ENCODE assay signal across 19 mouse cellular contexts in genomic region chr2:156673881-156674669, GRCm38 (mm10).
DNase-seq lines count a peak whose midpoint lies in the region; ATAC-seq and TF ChIP-seq lines count a peak whose summit lies in the region.
"Had no signal": no experiment of that assay in that cellular context is flagged by ENCODE, and none has a peak within 500 bp of the region (broad histone marks: within the 10 kb centered on the region; RNA-seq: fewer than 3 reads in every experiment).

No protein-coding gene starts in this region.

- no peak overlapping the region for H3K4me2 ChIP-seq in forebrain, embryonic 16.5 days (ENCODE audit: low read length)
- no peak overlapping the region for H3K4me2 ChIP-seq in intestine, postnatal 0 days (replicated peaks; ENCODE audit: low read depth)
- H3K4me2 ChIP-seq: embryonic facial prominence, embryonic 12.5 days; heart, embryonic 12.5 days; limb, embryonic 12.5 days; liver, embryonic 15.5 days; stomach, embryonic 15.5 days had no signal

- H3K4me3 ChIP-seq in kidney, adult 2 months (ENCODE audit: insufficient read depth, low read depth, low read length) = no peak overlapping the region
- 0 out of 2 replicates have a peak overlapping the region, but pooled peaks have one; percentile 23 for H3K4me3 ChIP-seq in E14TG2a.4 (replicated peaks; ENCODE audit: low read length)
- H3K4me3 ChIP-seq in forebrain, embryonic 16.5 days (replicated peaks; ENCODE audit: low read length) = no peak overlapping the region
- no peak overlapping the region for H3K4me3 ChIP-seq in intestine, postnatal 0 days (ENCODE audit: low read depth, low read length)
- H3K4me3 ChIP-seq: embryonic facial prominence, embryonic 12.5 days; heart, embryonic 12.5 days; limb, embryonic 12.5 days; liver, embryonic 15.5 days; megakaryocyte, embryonic 14.5 days; stomach, embryonic 15.5 days had no signal

- H3K9ac ChIP-seq in forebrain, embryonic 16.5 days (replicated peaks; ENCODE audit: low read depth, low read length) = no peak overlapping the region
- no peak overlapping the region for H3K9ac ChIP-seq in intestine, postnatal 0 days (ENCODE audit: low read depth, low read length)
- H3K9ac ChIP-seq: embryonic facial prominence, embryonic 12.5 days; heart, embryonic 12.5 days; limb, embryonic 12.5 days; liver, embryonic 15.5 days; stomach, embryonic 15.5 days had no signal

- H3K9me3 ChIP-seq in E14TG2a.4 (ENCODE audit: low read length) = no peaks in the 10 kb centered on the region
- H3K9me3 ChIP-seq in forebrain, embryonic 16.5 days (ENCODE audit: control insufficient read depth, low read length) = no peaks in the 10 kb centered on the region
- H3K9me3 ChIP-seq in intestine, postnatal 0 days (ENCODE audit: control insufficient read depth) = no peaks in the 10 kb centered on the region
- H3K9me3 ChIP-seq: embryonic facial prominence, embryonic 12.5 days; heart, embryonic 12.5 days; limb, embryonic 12.5 days; liver, embryonic 15.5 days; megakaryocyte, embryonic 14.5 days; stomach, embryonic 15.5 days had no signal

- DNase-seq in adrenal gland, postnatal 14 days = peak; percentile 52
- DNase-seq in adrenal gland, adult 18-20 months (ENCODE audit: low spot score in 2 of 2) = no peak
- peak; percentile 19 for DNase-seq in kidney, postnatal 14 days
- DNase-seq in kidney, adult 2 months = no peak
- DNase-seq in spleen, postnatal 36 days (ENCODE audit: low spot score in 2 of 2) = no peak
- DNase-seq: gastrocnemius, postnatal 36 days; heart, postnatal 4 days; lung, postnatal 10 days had no signal

- WGBS in kidney, adult 2 months = 65% methylated on average over 8 of the region's 8 CpGs
- 69% methylated on average over 8 of the region's 8 CpGs for WGBS in forebrain, embryonic 16.5 days
- WGBS in intestine, postnatal 0 days = 69% methylated on average over 8 of the region's 8 CpGs

- ATAC-seq in forebrain, embryonic 16.5 days = peak; percentile 34
- ATAC-seq in intestine, postnatal 0 days = no peak
- ATAC-seq: hindbrain, postnatal 0 days; midbrain, embryonic 16.5 days had no signal

- TF ChIP-seq POLR2A in kidney, adult 2 months (IDR thresholded peaks at IDR 0.05; ENCODE audit: low read depth, low read length) = no peak

- H3K4me1 ChIP-seq in kidney, adult 2 months (ENCODE audit: control insufficient read depth, insufficient read depth, low read length) = no peaks in the 10 kb centered on the region
- H3K4me1 ChIP-seq in E14TG2a.4 (replicated peaks; ENCODE audit: low read depth, low read length) = peaks cover 69% of the 10 kb centered on the region
- peaks cover 22% of the 10 kb centered on the region for H3K4me1 ChIP-seq in forebrain, embryonic 16.5 days (replicated peaks; ENCODE audit: control insufficient read depth, insufficient read depth, low read length)
- no peaks in the 10 kb centered on the region for H3K4me1 ChIP-seq in intestine, postnatal 0 days (replicated peaks; ENCODE audit: control insufficient read depth, insufficient read depth, low read length)
- H3K4me1 ChIP-seq: embryonic facial prominence, embryonic 12.5 days; heart, embryonic 12.5 days; limb, embryonic 12.5 days; liver, embryonic 15.5 days; megakaryocyte, embryonic 14.5 days; stomach, embryonic 15.5 days had no signal

- no peak for TF ChIP-seq CTCF in kidney, adult 2 months (conservative IDR thresholded peaks at IDR 0.05; ENCODE audit: insufficient read depth, insufficient read length, low read depth, low read length)
- no peak for TF ChIP-seq CTCF in E14TG2a.4 (conservative IDR thresholded peaks at IDR 0.05; ENCODE audit: low read length)
- no peak for TF ChIP-seq CTCF in intestine, postnatal 0 days (IDR thresholded peaks at IDR 0.05; ENCODE audit: low read depth)

- H3K27me3 ChIP-seq in kidney, adult 2 months (replicated peaks; ENCODE audit: control insufficient read depth, insufficient read depth, low read length) = no peaks in the 10 kb centered on the region
- H3K27me3 ChIP-seq in E14TG2a.4 (ENCODE audit: insufficient read depth, low read length) = no peaks in the 10 kb centered on the region
- H3K27me3 ChIP-seq in forebrain, embryonic 16.5 days (replicated peaks; ENCODE audit: control insufficient read depth, insufficient read depth, low read length) = no peaks in the 10 kb centered on the region
- no peaks in the 10 kb centered on the region for H3K27me3 ChIP-seq in intestine, postnatal 0 days (replicated peaks; ENCODE audit: control insufficient read depth, insufficient read depth, low read length)
- H3K27me3 ChIP-seq: embryonic facial prominence, embryonic 12.5 days; limb, embryonic 12.5 days; stomach, embryonic 15.5 days had no signal

- no peak overlapping the region for H3K27ac ChIP-seq in kidney, adult 2 months (ENCODE audit: insufficient read depth, low read depth, low read length)
- H3K27ac ChIP-seq in forebrain, embryonic 16.5 days (ENCODE audit: low read length) = peak overlapping the region; percentile 46
- H3K27ac ChIP-seq in intestine, postnatal 0 days (ENCODE audit: low read depth, low read length) = no peak overlapping the region
- H3K27ac ChIP-seq: embryonic facial prominence, embryonic 12.5 days; hindbrain, postnatal 0 days; limb, embryonic 12.5 days; liver, embryonic 15.5 days; stomach, embryonic 15.5 days had no signal

- H3K36me3 ChIP-seq in kidney, adult 2 months (ENCODE audit: control insufficient read depth, insufficient read depth, low read length) = no peaks in the 10 kb centered on the region
- H3K36me3 ChIP-seq in E14TG2a.4 (ENCODE audit: insufficient read depth, low read length) = peaks cover 20% of the 10 kb centered on the region
- no peaks in the 10 kb centered on the region for H3K36me3 ChIP-seq in forebrain, embryonic 16.5 days (ENCODE audit: control insufficient read depth, insufficient read depth)
- H3K36me3 ChIP-seq in intestine, postnatal 0 days (ENCODE audit: control insufficient read depth, insufficient read depth) = no peaks in the 10 kb centered on the region
- H3K36me3 ChIP-seq: embryonic facial prominence, embryonic 12.5 days; heart, embryonic 12.5 days; limb, embryonic 12.5 days; liver, embryonic 15.5 days; stomach, embryonic 15.5 days had no signal

Comparison
In these comparisons a context has a peak if more than half of its experiments do, and no peak if none do; other contexts are left out.
1. DNase-seq: peak in adrenal gland, postnatal 14 days (single experiment) and kidney, postnatal 14 days (single experiment); none in adrenal gland, adult 18-20 months (0 of 2), kidney, adult 2 months (single experiment) and spleen, postnatal 36 days (0 of 2).